Mouse (Mus musculus): ENCODE data around the gene Serpinb9.
A peak's percentile ranks its signal among the peaks of the same experiment; 100 is the strongest.
"Not testable (repeated sequence)": the region's sequence is repeated elsewhere in the genome, so short reads cannot be mapped to it uniquely, and the experiment has no call there.

The Serpinb9 gene

DNA sequence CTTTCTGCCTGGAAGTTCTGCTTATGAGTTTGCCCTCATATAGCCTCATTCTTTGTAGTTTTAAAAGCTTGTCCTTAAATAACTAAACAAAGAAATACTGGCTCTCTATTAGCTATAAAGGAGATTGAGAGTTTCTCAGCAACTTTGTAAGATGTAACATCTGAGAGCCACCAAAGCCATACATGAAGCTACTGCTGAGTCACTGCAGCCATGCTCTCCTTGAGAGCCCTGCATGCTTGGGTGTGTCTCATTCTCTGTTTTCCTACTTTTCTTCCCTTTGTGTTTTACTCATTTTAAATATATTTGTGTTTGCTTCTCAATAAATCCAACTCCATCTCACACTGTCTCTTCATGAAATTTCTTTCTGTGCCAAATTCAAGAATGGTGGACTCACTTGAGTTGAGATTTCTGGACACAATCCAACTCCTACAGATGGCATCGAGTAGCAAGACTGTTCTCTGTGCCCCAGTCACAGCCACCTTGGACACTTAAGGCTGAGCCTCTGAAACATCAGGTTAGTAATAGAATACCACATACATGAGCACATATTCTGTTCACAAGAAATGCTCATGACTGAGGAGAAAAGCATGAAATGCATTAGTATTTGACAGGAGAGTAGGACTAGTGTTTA lies 23.5 kb downstream of the Serpinb9 start:
- Histone ChIP-seq H3K36me3 (ENCODE audit: control insufficient read depth, insufficient read depth, low read length, poor library complexity, severe bottlenecking) (no peaks in the 10 kb centered on the region), H3K27me3 (ENCODE audit: control insufficient read depth, insufficient read depth, low read length, poor library complexity, severe bottlenecking) (no peaks in the 10 kb centered on the region)
- DNase-seq (ENCODE audit: low read depth, low spot score): no peak

DNA sequence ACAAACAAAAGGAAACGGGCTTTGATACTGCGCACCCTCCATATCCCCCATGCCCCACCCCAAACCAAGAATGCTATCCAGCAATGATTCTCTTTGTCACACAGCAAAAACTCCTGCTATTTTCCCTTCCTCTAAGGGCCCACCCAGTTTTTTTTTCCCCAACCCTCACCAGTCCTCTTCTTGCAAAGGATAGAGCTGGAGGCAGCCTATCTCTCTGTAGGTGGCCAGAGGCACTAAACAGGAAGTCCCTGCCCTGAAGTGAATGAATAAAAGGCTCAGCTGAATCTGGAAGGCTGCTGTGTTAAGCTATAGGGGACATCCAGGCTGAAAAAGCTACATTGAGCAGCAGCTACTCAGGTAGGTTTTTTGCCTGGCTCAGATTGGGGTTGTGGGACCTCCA lies 24.2 kb downstream of the Serpinb9 start, which contains the start of gene Serpinb9b:
TSS of gene Serpinb9b (plus strand) at position 173 of the 400 bp plus-strand sequence.
- no peak for DNase-seq (ENCODE audit: low read depth, low spot score)
- H3K27me3 ChIP-seq (ENCODE audit: control insufficient read depth, insufficient read depth, low read length, poor library complexity, severe bottlenecking): no peaks in the 10 kb centered on the region
- H3K36me3 ChIP-seq (ENCODE audit: control insufficient read depth, insufficient read depth, low read length, poor library complexity, severe bottlenecking): no peaks in the 10 kb centered on the region

DNA sequence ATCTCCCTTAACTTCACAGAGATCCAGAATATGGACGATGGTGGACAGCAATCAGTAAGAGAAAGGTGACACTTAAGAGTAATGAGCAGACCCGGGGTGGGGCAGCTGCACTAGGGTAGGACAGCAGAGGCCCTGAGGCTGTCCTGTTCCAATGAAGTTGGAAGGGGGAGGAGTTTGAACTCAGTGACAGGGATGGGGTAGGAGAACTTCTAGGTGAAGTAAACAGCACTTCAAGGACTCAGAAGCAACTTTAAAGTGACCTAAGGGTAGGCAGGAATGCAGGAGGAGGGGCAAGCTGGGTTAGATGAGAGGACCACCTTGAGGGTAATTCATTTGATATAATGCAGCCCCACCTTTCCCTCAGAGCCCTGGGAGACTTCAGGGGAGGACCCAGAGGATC lies 25.1 kb downstream of the Serpinb9 start:
- no peaks in the 10 kb centered on the region for H3K27me3 ChIP-seq (ENCODE audit: control insufficient read depth, insufficient read depth, low read length, poor library complexity, severe bottlenecking)
- no peaks in the 10 kb centered on the region for H3K36me3 ChIP-seq (ENCODE audit: control insufficient read depth, insufficient read depth, low read length, poor library complexity, severe bottlenecking)
- DNase-seq (ENCODE audit: low read depth, low spot score): no peak

DNA sequence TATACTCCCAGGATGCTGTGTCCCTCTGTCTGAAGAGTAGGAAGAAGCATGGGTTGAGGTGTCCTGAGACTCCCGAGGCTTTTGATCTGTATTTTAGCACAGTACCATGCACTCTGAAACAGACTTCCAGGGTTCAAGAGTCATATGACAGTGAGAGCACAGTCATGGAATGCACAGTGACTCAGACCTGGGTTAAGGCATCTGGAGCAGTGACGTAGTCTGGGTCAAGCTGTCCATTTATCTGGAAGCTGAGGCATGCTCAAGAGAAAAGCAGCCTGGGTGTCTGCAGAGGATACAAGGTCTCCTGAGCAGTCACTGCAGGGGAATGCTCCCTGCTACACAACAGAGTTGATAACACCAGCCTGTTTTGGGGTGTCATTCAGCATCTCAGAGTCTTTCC lies 25.5 kb downstream of the Serpinb9 start:
- Histone ChIP-seq H3K36me3 (ENCODE audit: control insufficient read depth, insufficient read depth, low read length, poor library complexity, severe bottlenecking) (no peaks in the 10 kb centered on the region), H3K27me3 (ENCODE audit: control insufficient read depth, insufficient read depth, low read length, poor library complexity, severe bottlenecking) (no peaks in the 10 kb centered on the region)
- DNase-seq (ENCODE audit: low read depth, low spot score): no peak

DNA sequence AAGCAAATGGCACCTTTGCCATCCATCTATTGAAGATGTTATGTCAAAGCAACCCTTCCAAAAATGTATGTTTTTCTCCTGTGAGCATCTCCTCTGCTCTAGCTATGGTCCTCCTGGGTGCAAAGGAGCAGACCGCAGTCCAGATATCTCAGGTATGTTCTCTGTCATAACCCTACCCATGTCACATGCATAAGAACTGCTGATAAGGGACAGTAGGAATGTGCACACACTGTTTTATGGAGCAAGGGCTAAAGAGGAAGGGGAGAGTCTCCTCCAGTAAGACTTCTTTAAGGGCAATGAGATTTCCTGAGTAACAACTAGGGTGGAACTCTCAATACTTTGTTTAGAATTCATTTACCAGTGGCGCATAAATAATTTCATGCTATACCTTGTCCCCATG lies 26.4 kb downstream of the Serpinb9 start:
- not testable (repeated sequence) for H3K36me3 ChIP-seq (ENCODE audit: control insufficient read depth, insufficient read depth, low read length, poor library complexity, severe bottlenecking); DNase-seq (ENCODE audit: low read depth, low spot score); H3K27me3 ChIP-seq (ENCODE audit: control insufficient read depth, insufficient read depth, low read length, poor library complexity, severe bottlenecking)

DNA sequence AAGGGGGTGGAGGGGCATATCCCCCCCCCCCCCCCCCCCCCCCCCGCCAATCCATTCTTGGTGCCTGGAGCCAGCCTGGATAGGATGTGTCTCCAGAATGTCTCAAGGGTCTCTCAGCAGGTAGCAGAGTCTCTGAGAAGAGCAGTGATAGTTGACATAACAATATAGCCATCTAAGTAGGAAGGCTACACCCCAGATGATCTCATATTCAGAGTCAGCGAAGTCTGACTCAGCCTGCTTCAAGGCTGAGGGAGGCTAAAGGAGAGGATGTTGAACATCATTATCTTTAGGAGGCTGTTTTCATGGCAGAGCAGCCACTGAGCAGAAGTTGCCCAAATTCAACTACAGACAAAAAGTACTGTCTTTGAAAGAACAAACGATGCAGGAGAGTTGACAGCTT lies 27.2 kb downstream of the Serpinb9 start:
- no peaks in the 10 kb centered on the region for H3K27me3 ChIP-seq (ENCODE audit: control insufficient read depth, insufficient read depth, low read length, poor library complexity, severe bottlenecking)
- H3K36me3 ChIP-seq (ENCODE audit: control insufficient read depth, insufficient read depth, low read length, poor library complexity, severe bottlenecking): no peaks in the 10 kb centered on the region
- no peak for DNase-seq (ENCODE audit: low read depth, low spot score)

DNA sequence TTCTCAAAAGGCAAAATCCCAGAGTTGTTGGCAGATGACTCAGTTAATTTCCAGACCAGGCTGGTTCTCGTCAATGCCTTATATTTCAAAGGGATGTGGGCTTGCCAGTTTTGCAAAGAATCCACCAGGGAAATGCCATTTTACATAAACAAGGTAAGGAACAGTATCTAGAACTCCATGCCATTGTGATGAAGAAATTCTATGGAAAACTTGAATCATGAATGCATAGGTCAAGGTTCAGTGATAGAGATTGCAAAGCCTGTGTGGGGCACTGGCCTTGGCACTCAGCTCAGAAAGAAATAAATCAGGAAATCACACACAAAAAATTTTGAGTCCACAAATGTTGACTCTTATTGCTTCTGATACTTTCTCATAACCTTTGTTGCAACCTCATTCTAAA lies 32.5 kb downstream of the Serpinb9 start:
- Histone ChIP-seq H3K36me3 (ENCODE audit: control insufficient read depth, insufficient read depth, low read length, poor library complexity, severe bottlenecking) (no peaks in the 10 kb centered on the region), H3K27me3 (ENCODE audit: control insufficient read depth, insufficient read depth, low read length, poor library complexity, severe bottlenecking) (no peaks in the 10 kb centered on the region)
- DNase-seq (ENCODE audit: low read depth, low spot score): no peak

DNA sequence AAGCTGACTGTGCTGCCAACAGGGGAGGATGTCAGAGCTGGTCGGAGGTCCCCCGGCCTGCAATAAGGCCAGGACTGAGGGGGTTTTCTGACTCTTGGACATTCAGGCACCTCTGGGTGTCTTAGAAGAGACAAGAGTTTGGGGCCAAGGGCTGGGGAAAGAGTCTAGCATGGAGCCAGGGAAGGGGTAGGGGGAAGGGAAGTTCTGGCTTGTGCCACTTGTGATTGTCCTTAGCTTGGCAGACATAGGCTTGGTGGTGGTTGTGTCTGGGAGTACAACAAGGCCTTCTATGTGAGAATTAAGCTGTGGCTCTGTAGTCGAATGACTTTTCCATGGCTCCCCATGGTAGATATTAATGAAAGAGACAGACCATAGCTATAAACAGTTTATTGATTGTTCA lies 40.5 kb downstream of the Serpinb9 start:
- Histone ChIP-seq H3K27me3 (ENCODE audit: control insufficient read depth, insufficient read depth, low read length, poor library complexity, severe bottlenecking) (no peaks in the 10 kb centered on the region), H3K36me3 (ENCODE audit: control insufficient read depth, insufficient read depth, low read length, poor library complexity, severe bottlenecking) (no peaks in the 10 kb centered on the region)
- DNase-seq (ENCODE audit: low read depth, low spot score): no peak

DNA sequence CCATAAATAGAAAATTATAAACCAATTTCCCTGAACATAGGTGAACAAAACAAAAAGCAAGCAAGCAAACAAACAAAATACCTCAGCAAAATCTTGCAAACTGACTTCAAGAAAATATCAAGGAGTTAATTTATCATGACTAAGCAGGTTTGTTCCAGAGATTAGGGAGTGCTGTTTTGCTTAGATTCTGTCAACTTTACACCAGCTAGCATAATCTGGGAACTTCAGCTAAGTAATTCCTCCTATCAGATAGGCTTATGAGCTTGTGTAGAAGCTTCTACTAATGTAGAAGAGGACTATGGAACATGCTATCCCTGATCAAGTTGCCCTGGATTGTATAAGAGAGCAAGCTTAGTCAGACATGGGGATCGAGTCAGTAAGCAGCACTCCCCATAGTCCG lies 44.2 kb downstream of the Serpinb9 start:
- H3K36me3 ChIP-seq (ENCODE audit: control insufficient read depth, insufficient read depth, low read length, poor library complexity, severe bottlenecking): no peaks in the 10 kb centered on the region
- no peak for DNase-seq (ENCODE audit: low read depth, low spot score)

DNA sequence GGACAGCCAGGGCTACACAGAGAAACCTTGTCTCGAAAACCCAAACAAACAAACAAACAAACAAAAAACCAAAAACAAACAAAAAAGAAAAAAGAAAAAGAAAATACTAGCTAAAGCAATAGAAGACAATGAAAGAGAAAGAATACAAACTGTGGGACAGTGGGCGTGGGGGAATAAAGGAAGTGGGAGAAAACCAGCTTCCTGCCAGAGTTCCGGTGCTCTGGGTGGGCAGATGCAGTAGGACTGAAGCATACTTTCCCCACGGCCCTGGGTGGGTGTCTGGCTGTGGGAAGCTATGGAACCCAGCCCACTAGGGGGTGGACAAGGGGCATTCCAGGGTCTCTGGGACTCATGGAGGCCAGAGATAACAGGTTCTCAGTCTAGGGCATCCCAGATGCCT lies 45.1 kb downstream of the Serpinb9 start:
- peak; percentile 7 for DNase-seq (ENCODE audit: low read depth, low spot score)
- no peaks in the 10 kb centered on the region for H3K27me3 ChIP-seq (ENCODE audit: control insufficient read depth, insufficient read depth, low read length, poor library complexity, severe bottlenecking)

More for the DNA sequence above, 44.2 kb downstream of the Serpinb9 start:
- no peaks in the 10 kb centered on the region for H3K27me3 ChIP-seq (ENCODE audit: control insufficient read depth, insufficient read depth, low read length, poor library complexity, severe bottlenecking)

DNA sequence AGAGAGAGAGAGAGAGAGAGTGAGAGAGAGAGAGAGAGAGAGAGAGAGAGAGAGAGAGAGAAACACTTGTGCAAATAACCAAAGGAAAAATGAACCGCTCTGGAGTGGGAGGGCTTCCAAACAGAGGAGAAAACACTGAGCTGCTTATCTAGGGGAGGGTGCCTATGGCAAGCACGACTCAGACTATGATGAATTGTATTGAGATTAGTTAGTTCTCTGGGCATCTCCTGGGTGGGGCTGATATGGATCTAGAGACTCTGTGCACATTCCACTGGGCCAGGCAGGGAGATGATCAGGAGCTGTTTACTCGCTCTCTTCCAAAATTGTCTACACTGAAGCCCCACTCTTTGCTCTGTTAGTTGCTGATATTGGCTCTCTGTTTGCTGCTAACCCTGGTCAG lies 48.6 kb downstream of the Serpinb9 start:
- Histone ChIP-seq H3K27me3 (ENCODE audit: control insufficient read depth, insufficient read depth, low read length, poor library complexity, severe bottlenecking) (no peaks in the 10 kb centered on the region), H3K36me3 (ENCODE audit: control insufficient read depth, insufficient read depth, low read length, poor library complexity, severe bottlenecking) (no peaks in the 10 kb centered on the region)
- no peak for DNase-seq (ENCODE audit: low read depth, low spot score)

More for the DNA sequence above, 45.1 kb downstream of the Serpinb9 start:
- no peaks in the 10 kb centered on the region for H3K36me3 ChIP-seq (ENCODE audit: control insufficient read depth, insufficient read depth, low read length, poor library complexity, severe bottlenecking)

DNA sequence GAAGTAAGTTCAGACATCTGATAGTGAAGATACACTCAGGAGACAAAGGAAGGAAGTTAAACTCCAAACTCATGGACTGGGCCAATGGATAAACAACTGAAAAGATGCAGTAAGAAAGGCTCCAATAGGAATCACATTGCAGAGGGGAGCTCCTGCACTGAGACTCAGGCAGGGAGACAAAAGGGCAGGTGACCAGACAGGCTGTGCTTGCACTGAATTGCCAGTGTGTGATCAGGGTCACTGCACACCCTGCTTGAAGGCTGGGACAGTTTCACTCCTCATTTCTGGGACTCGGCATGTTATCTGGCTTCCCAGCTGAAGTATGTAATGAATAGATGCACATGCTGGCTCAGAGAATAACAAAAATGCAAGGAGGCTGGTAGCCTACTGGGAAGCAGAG lies 60.0 kb downstream of the Serpinb9 start:
- no peaks in the 10 kb centered on the region for H3K36me3 ChIP-seq (ENCODE audit: control insufficient read depth, insufficient read depth, low read length, poor library complexity, severe bottlenecking)
- DNase-seq (ENCODE audit: low read depth, low spot score): no peak
- H3K27me3 ChIP-seq (ENCODE audit: control insufficient read depth, insufficient read depth, low read length, poor library complexity, severe bottlenecking): no peaks in the 10 kb centered on the region

Measured in splenic B cell, adult 2 months (primary cell).